Mouse (Mus musculus): Measurements from ENCODE around the gene Osbpl2.

Gene Osbpl2

GRCm38 (mm10) chr2:180118661-180119438 is at the start of gene Osbpl2:
Osbpl2 (plus strand) TSS chr2:180119306.
- DNase-seq (ENCODE audit: low spot score in 2 of 2), result peak; percentile 100

GRCm38 (mm10) chr2:180069770-180070480 is 49.2 kb upstream of the Osbpl2 start:
- DNase-seq (ENCODE audit: low spot score in 2 of 2), result no peak

- peak; percentile 90 to 96 for DNase-seq (ENCODE audit: low spot score in 2 of 2)
Observed at GRCm38 (mm10) chr2:180070481-180071453, 48.3 kb upstream of the Osbpl2 start, which contains the start of gene Mtg2. Mtg2 (plus strand) TSS chr2:180070588.

GRCm38 (mm10) chr2:180071671-180072070 is 47.4 kb upstream of the Osbpl2 start:
- DNase-seq (ENCODE audit: low spot score in 2 of 2), result no peak

GRCm38 (mm10) chr2:180072886-180073285 is 46.2 kb upstream of the Osbpl2 start:
- DNase-seq (ENCODE audit: low spot score in 2 of 2), result no peak

GRCm38 (mm10) chr2:180077622-180078021 is 41.5 kb upstream of the Osbpl2 start:
- no peak for DNase-seq (ENCODE audit: low spot score in 2 of 2)

GRCm38 (mm10) chr2:180080680-180081079 is 38.4 kb upstream of the Osbpl2 start:
- DNase-seq (ENCODE audit: low spot score in 2 of 2), result no peak

GRCm38 (mm10) chr2:180083063-180083462 is 36.0 kb upstream of the Osbpl2 start:
- no peak for DNase-seq (ENCODE audit: low spot score in 2 of 2)

GRCm38 (mm10) chr2:180084565-180084964 is 34.5 kb upstream of the Osbpl2 start:
- DNase-seq (ENCODE audit: low spot score in 2 of 2), result no peak

GRCm38 (mm10) chr2:180085926-180086636 is 33.0 kb upstream of the Osbpl2 start:
- no peak for DNase-seq (ENCODE audit: low spot score in 2 of 2)

- DNase-seq (ENCODE audit: low spot score in 2 of 2), result no peak
Observed at GRCm38 (mm10) chr2:180086637-180087027, 32.5 kb upstream of the Osbpl2 start.

GRCm38 (mm10) chr2:180087472-180087871 is 31.6 kb upstream of the Osbpl2 start:
- no peak for DNase-seq (ENCODE audit: low spot score in 2 of 2)

- DNase-seq (ENCODE audit: low spot score in 2 of 2), result no peak
Observed at GRCm38 (mm10) chr2:180090285-180090684, 28.8 kb upstream of the Osbpl2 start.

- DNase-seq (ENCODE audit: low spot score in 2 of 2), result no peak
Observed at GRCm38 (mm10) chr2:180095711-180096110, 23.4 kb upstream of the Osbpl2 start.

- no peak for DNase-seq (ENCODE audit: low spot score in 2 of 2)
Observed at GRCm38 (mm10) chr2:180097585-180097984, 21.5 kb upstream of the Osbpl2 start.

- DNase-seq (ENCODE audit: low spot score in 2 of 2), result no peak
Observed at GRCm38 (mm10) chr2:180098167-180098566, 20.9 kb upstream of the Osbpl2 start.

- DNase-seq (ENCODE audit: low spot score in 2 of 2), result no peak
Observed at GRCm38 (mm10) chr2:180099529-180099928, 19.6 kb upstream of the Osbpl2 start.

- DNase-seq (ENCODE audit: low spot score in 2 of 2), result no peak
Observed at GRCm38 (mm10) chr2:180103151-180103977, 15.7 kb upstream of the Osbpl2 start.

GRCm38 (mm10) chr2:180103978-180104658 is 15.0 kb upstream of the Osbpl2 start, which contains the start of gene Hrh3:
Hrh3 (minus strand) TSS chr2:180104488.
- DNase-seq (ENCODE audit: low spot score in 2 of 2), result peak in 1 of 2 experiments; percentile 66
